Mouse (Mus musculus) ES-Bruce4 (cell line): Measurements from ENCODE around the gene Srarp. TPM values are rescaled to one million over a fixed set of nuclear protein-coding genes. Genes with fewer than 3 reads are reported as not detected.

Source experiments
- H3K27ac ChIP-seq: 2 replicates; pipeline ENCODE4 v1.5.1; 2012; ENCODE audit warnings: low read length, inconsistent platforms; ENCODE audit not compliant: insufficient read depth
- H3K27me3 ChIP-seq: 2 replicates; pipeline ENCODE4 v1.6.1; 2012; ENCODE audit warnings: mild to moderate bottlenecking, low read length, inconsistent platforms; ENCODE audit not compliant: control insufficient read depth, poor library complexity, insufficient read depth, severe bottlenecking
- H3K36me3 ChIP-seq: 2 replicates; pipeline ENCODE4 v1.6.1; 2012; ENCODE audit warnings: inconsistent platforms, mild to moderate bottlenecking, low read length, moderate library complexity; ENCODE audit not compliant: control insufficient read depth, poor library complexity, insufficient read depth, severe bottlenecking
- H3K4me1 ChIP-seq: one replicate; pipeline ENCODE4 v1.8.1; 2011; ENCODE audit warnings: low read length; ENCODE audit not compliant: control insufficient read depth, insufficient read depth
- H3K4me3 ChIP-seq: 2 replicates; pipeline ENCODE4 v1.5.1; 2011; ENCODE audit warnings: low read depth, mild to moderate bottlenecking, low read length
- H3K9ac ChIP-seq: 2 replicates; pipeline ENCODE4 v1.6.1; 2012; ENCODE audit warnings: low read depth, mild to moderate bottlenecking, inconsistent platforms; ENCODE audit not compliant: poor library complexity, severe bottlenecking
- H3K9me3 ChIP-seq: replicated peaks from 2 replicates; pipeline ENCODE4 v1.6.1; 2012; ENCODE audit warnings: mild to moderate bottlenecking, low read length, inconsistent platforms; ENCODE audit not compliant: control insufficient read depth, poor library complexity, insufficient read depth, severe bottlenecking
- CTCF ChIP-seq: IDR thresholded peaks from one replicate; pipeline ENCODE4 v1.8.1; 2011; ENCODE audit warnings: low read depth, low read length
- EP300 ChIP-seq: IDR thresholded peaks from 2 replicates; pipeline ENCODE4 v1.6.1; 2011; ENCODE audit warnings: low read depth, low read length; ENCODE audit not compliant: insufficient read depth
- POLR2A ChIP-seq: IDR thresholded peaks from one replicate; pipeline ENCODE4 v1.8.1; 2011; ENCODE audit warnings: low read length; ENCODE audit not compliant: insufficient read depth
- polyA plus RNA-seq: library from polyadenylated mRNA; stranded (reverse); fragments of >200 nt; gene quantifications from 2 replicates; pipeline ENCODE4 v1.2.4, GENCODE M21; 2011; ENCODE audit warnings: low read depth; ENCODE audit not compliant: missing spikeins, insufficient read depth, insufficient read length

The Srarp gene
- polyA plus RNA-seq, 1 experiment = not detected

DNA sequence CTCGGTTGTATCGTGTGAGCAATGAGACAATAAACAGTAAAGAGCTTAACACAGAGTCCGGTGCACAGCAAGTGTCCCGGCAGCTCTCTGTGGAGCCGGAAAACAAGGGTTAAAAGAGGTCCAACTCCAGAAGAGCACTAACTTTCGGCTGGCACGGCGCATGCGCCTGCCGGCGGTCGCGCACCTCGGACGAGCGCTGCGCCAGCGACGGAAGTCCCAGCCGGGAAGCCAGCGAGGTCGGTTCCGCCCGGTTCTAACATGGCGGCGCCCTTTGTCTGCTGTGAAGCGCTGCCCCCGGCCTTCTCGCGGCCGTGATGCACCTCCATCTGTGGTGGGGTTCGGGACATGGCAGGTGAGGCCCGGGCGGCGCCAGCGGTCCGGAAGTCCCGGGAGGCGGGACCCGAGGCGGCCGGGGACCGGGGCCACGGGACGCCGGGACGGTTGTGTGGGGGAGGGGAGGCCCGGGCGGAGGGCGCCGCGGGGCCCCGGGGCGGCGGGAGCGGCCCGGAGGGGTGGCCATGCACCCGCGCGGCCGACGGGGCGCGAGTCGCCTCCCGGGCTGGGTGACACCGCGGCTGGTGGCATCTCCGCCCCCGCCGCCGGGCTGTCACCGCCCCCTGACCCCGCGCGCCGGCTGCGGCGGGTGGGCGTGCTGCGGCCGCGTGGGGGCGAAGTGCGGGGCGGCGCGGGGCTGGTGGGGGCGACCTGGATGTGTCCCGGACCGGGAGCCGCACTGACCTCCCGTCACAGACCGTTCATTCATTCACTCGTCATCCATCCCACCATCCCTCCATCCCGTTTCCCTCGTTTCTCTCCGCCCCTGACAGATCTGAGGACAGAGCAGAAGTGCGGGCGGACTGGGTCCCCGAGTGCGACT lies 8.8 kb upstream of the Srarp start, which contains the start of gene Zbtb17:
Zbtb17 (plus strand) TSS at position 204 of the 877 bp plus-strand sequence.
- peak within 1 kb of the TSS; percentile 86 for H3K9ac ChIP-seq
- H3K4me1 ChIP-seq = peaks cover 7% of the 10 kb centered on the region
- no peaks in the 10 kb centered on the region for H3K36me3 ChIP-seq
- H3K4me3 ChIP-seq = peak within 1 kb of the TSS; percentile 94
- H3K27ac ChIP-seq = no peak within 1 kb of the TSS
- TF ChIP-seq POLR2A (no peak), CTCF (no peak), EP300 (no peak)
- no peaks in the 10 kb centered on the region for H3K27me3 ChIP-seq
- no peaks in the 10 kb centered on the region for H3K9me3 ChIP-seq

DNA sequence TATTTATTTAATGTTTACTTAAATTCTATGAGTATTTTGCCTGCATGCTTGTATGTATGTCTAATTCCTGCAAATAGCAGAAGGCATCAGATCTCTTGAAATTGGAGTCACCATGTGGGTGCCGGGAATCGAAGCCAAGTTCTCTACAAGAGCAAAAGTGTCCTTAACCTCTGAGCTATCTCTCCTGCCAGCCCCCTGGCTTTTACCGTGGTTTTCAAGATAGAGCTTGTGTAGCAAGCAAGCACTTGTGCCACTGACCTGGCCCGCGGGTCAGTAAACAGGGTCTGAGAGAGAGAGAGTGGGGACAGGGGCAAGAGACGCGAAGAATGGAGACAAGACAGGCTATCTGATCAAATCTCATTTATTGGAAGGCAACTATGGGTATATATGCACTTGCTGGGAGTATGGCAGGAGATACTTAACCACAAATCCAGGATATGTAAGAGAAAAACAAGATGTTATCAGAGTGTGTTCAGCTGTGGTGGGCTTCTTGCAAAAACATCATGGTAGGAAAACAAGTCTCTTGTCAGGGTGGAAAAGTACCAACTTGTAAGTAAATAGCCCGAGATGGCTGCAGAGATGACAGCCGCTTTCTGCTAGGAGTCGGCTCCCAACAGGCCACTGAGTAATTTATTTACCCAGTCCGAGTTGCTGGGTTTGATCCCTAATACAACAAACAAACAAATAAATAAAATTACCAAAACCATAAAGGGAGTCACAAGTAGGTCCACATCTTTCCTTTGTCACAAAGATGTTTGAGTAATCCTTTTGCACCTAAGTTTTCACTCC lies 7.9 kb upstream of the Srarp start:
- Histone ChIP-seq H3K27ac (no peak overlapping the region), H3K4me3 (peak overlapping the region; percentile 94), H3K9me3 (no peaks in the 10 kb centered on the region), H3K9ac (peak overlapping the region; percentile 86; the same call in 1 of the 2 replicates), H3K36me3 (no peaks in the 10 kb centered on the region), H3K4me1 (peaks cover 10% of the 10 kb centered on the region), H3K27me3 (no peaks in the 10 kb centered on the region)
- no peak for TF ChIP-seq CTCF
- TF ChIP-seq POLR2A = no peak
- no peak for TF ChIP-seq EP300

DNA sequence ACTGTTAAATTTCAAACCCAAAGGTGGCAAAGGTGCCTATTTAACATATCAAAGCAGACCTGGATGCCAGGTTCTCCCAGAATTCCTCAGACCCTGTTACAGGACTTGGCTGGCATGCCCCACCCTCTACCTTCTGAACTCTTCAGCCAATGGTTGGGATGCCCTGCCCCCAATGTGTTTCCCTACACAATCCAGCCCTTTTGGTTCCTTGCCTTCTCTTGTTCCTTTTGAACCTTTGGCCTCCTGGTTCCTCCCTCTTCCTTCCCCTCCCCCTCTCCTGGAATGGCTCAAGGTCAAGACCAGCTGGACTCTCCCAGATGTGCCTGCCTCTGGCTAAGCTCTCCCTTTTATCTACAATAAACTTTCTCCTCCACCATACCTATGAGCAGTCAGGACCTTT lies 5.0 kb upstream of the Srarp start:
- Histone ChIP-seq H3K36me3 (no peaks in the 10 kb centered on the region), H3K27me3 (no peaks in the 10 kb centered on the region), H3K4me1 (peaks cover 10% of the 10 kb centered on the region), H3K9me3 (no peaks in the 10 kb centered on the region), H3K27ac (no peak overlapping the region), H3K9ac (no peak overlapping the region), H3K4me3 (no peak overlapping the region)
- TF ChIP-seq EP300 (peak; percentile 94), CTCF (no peak)

GRCm38 (mm10) chr4:141439083-141439803 lies 3.3 kb upstream of the Srarp start:
- H3K4me3 ChIP-seq = no peak overlapping the region
- no peak overlapping the region for H3K9ac ChIP-seq
- H3K4me1 ChIP-seq = peaks cover 10% of the 10 kb centered on the region
- H3K27ac ChIP-seq = no peak overlapping the region
- H3K27me3 ChIP-seq = no peaks in the 10 kb centered on the region
- TF ChIP-seq CTCF = no peak
- 0 out of 2 replicates have a peak, but pooled peaks have one; percentile 40 for TF ChIP-seq EP300
- H3K36me3 ChIP-seq = no peaks in the 10 kb centered on the region
- no peaks in the 10 kb centered on the region for H3K9me3 ChIP-seq

- no peak overlapping the region for H3K9ac ChIP-seq
- peak overlapping the region; percentile 14; the same call in 1 of the 2 replicates for H3K4me3 ChIP-seq
- no peaks in the 10 kb centered on the region for H3K27me3 ChIP-seq
- no peaks in the 10 kb centered on the region for H3K9me3 ChIP-seq
- no peak overlapping the region for H3K27ac ChIP-seq
- TF ChIP-seq CTCF (no peak), POLR2A (no peak), EP300 (no peak)
- H3K36me3 ChIP-seq = no peaks in the 10 kb centered on the region
- H3K4me1 ChIP-seq = peaks cover 3% of the 10 kb centered on the region
Observed at GRCm38 (mm10) chr4:141433191-141433590, 2.7 kb downstream of the Srarp start.
